25 mouse cellular contexts compared by ENCODE assay signal in genomic region chr9:34883122-34883521, GRCm38 (mm10).
DNase-seq lines count a peak whose midpoint lies in the region; ATAC-seq and TF ChIP-seq lines count a peak whose summit lies in the region.
"Had no signal": no experiment of that assay in that cellular context is flagged by ENCODE, and none has a peak within 500 bp of the region (broad histone marks: within the 10 kb centered on the region; RNA-seq: fewer than 3 reads in every experiment).

No protein-coding gene starts in this region.

- H3K4me2 ChIP-seq in hindbrain, postnatal 0 days (ENCODE audit: low read depth, low read length) = no peak overlapping the region
- no peak overlapping the region for H3K4me2 ChIP-seq in hindbrain, embryonic 12.5 days (replicated peaks)
- no peak overlapping the region for H3K4me2 ChIP-seq in kidney, embryonic 14.5 days (replicated peaks; ENCODE audit: low read depth, low read length)
- H3K4me2 ChIP-seq: embryonic facial prominence, embryonic 12.5 days; forebrain, embryonic 12.5 days; hindbrain, embryonic 15.5 days; intestine, embryonic 15.5 days; liver, embryonic 13.5 days had no signal

- peaks cover 12% of the 10 kb centered on the region; the same call in 1 of the 2 replicates for H3K4me1 ChIP-seq in hindbrain, postnatal 0 days (ENCODE audit: insufficient read depth, low read length)
- H3K4me1 ChIP-seq in hindbrain, embryonic 12.5 days = peaks cover 14% of the 10 kb centered on the region
- peaks cover 16% of the 10 kb centered on the region for H3K4me1 ChIP-seq in forebrain, embryonic 10.5 days
- H3K4me1 ChIP-seq in kidney, embryonic 14.5 days (ENCODE audit: control insufficient read depth, insufficient read depth, low read length) = no peaks in the 10 kb centered on the region
- H3K4me1 ChIP-seq: embryonic facial prominence, embryonic 12.5 days; intestine, embryonic 15.5 days; liver, embryonic 13.5 days had no signal

- no peak for ATAC-seq in hindbrain, postnatal 0 days
- no peak for ATAC-seq in hindbrain, embryonic 12.5 days (ENCODE audit: low FRiP score)
- no peak for ATAC-seq in activated CD4-positive, CD25-positive, alpha-beta regulatory T cell, adult 4 months
- ATAC-seq in kidney, embryonic 14.5 days (ENCODE audit: low FRiP score, low TSS enrichment) = no peak
- ATAC-seq: intestine, embryonic 15.5 days had no signal

- no peak overlapping the region for H3K27ac ChIP-seq in hindbrain, postnatal 0 days
- no peak overlapping the region for H3K27ac ChIP-seq in hindbrain, embryonic 12.5 days
- H3K27ac ChIP-seq in forebrain, embryonic 10.5 days = no peak overlapping the region
- no peak overlapping the region for H3K27ac ChIP-seq in kidney, embryonic 14.5 days (ENCODE audit: low read depth, low read length)
- H3K27ac ChIP-seq: embryonic facial prominence, embryonic 12.5 days; forebrain, embryonic 12.5 days; heart, adult 2 months; hindbrain, embryonic 15.5 days; intestine, embryonic 15.5 days; layer of hippocampus, adult 2 months; liver, embryonic 13.5 days had no signal

- H3K27me3 ChIP-seq in hindbrain, postnatal 0 days (ENCODE audit: insufficient read depth, low read length) = no peaks in the 10 kb centered on the region
- peaks cover 4% of the 10 kb centered on the region; the same call in 1 of the 2 replicates for H3K27me3 ChIP-seq in hindbrain, embryonic 12.5 days
- no peaks in the 10 kb centered on the region for H3K27me3 ChIP-seq in forebrain, embryonic 10.5 days (ENCODE audit: poor library complexity, severe bottlenecking)
- H3K27me3 ChIP-seq in kidney, embryonic 14.5 days (ENCODE audit: control insufficient read depth, insufficient read depth, low read length) = no peaks in the 10 kb centered on the region
- H3K27me3 ChIP-seq: embryonic facial prominence, embryonic 12.5 days; forebrain, embryonic 12.5 days; hindbrain, embryonic 15.5 days; intestine, embryonic 15.5 days; liver, embryonic 13.5 days had no signal

- no peak for TF ChIP-seq CTCF in hindbrain, postnatal 0 days (IDR thresholded peaks at IDR 0.05; ENCODE audit: low read depth)

- no peaks in the 10 kb centered on the region for H3K9me3 ChIP-seq in hindbrain, postnatal 0 days (ENCODE audit: low read length)
- no peaks in the 10 kb centered on the region for H3K9me3 ChIP-seq in hindbrain, embryonic 12.5 days (replicated peaks)
- no peaks in the 10 kb centered on the region for H3K9me3 ChIP-seq in forebrain, embryonic 10.5 days
- no peaks in the 10 kb centered on the region for H3K9me3 ChIP-seq in kidney, embryonic 14.5 days (ENCODE audit: control insufficient read depth, low read length)
- H3K9me3 ChIP-seq: embryonic facial prominence, embryonic 12.5 days; forebrain, embryonic 12.5 days; G1E; hindbrain, embryonic 15.5 days; intestine, embryonic 15.5 days; liver, embryonic 13.5 days had no signal

- 21% methylated on average over 4 of the region's 4 CpGs for WGBS in hindbrain, postnatal 0 days
- WGBS in hindbrain, embryonic 12.5 days = 13% methylated on average over 4 of the region's 4 CpGs
- 26% methylated on average over 4 of the region's 4 CpGs for WGBS in forebrain, embryonic 10.5 days
- 35% methylated on average over 4 of the region's 4 CpGs for WGBS in kidney, embryonic 14.5 days

- H3K36me3 ChIP-seq in hindbrain, postnatal 0 days (ENCODE audit: insufficient read depth, low read length) = no peaks in the 10 kb centered on the region
- no peaks in the 10 kb centered on the region for H3K36me3 ChIP-seq in hindbrain, embryonic 12.5 days
- H3K36me3 ChIP-seq in forebrain, embryonic 10.5 days (replicated peaks) = no peaks in the 10 kb centered on the region
- H3K36me3 ChIP-seq in kidney, embryonic 14.5 days (ENCODE audit: control insufficient read depth, insufficient read depth, low read length) = no peaks in the 10 kb centered on the region
- H3K36me3 ChIP-seq: embryonic facial prominence, embryonic 12.5 days; forebrain, embryonic 12.5 days; G1E; hindbrain, embryonic 15.5 days; intestine, embryonic 15.5 days; liver, embryonic 13.5 days had no signal

- DNase-seq in hindbrain, postnatal 0 days (ENCODE audit: low spot score) = peak; percentile 51
- peak; percentile 6 for DNase-seq in R1 (ENCODE audit: low read depth, low spot score)
- peak; percentile 62 for DNase-seq in cerebellum, adult 11 months
- DNase-seq in cerebellum, adult 9-11 months = peak; percentile 88
- DNase-seq in forebrain, embryonic 10.5 days (ENCODE audit: extremely low spot score, low spot score) = no peak
- DNase-seq: adrenal gland, postnatal 14 days; B cell, adult 2 months; gastrocnemius, postnatal 36 days; heart, adult 2 months; kidney, adult 8-10 months; kidney, postnatal 25 days; liver, embryonic 13.5 days; lung, adult 2 months; lung, postnatal 14 days; midbrain, embryonic 14.5 days; thymus, postnatal 14 days had no signal

- no peak overlapping the region for H3K4me3 ChIP-seq in hindbrain, postnatal 0 days (ENCODE audit: low read length)
- H3K4me3 ChIP-seq in hindbrain, embryonic 12.5 days = no peak overlapping the region
- H3K4me3 ChIP-seq in forebrain, embryonic 10.5 days = no peak overlapping the region
- H3K4me3 ChIP-seq in kidney, embryonic 14.5 days (ENCODE audit: low read length) = no peak overlapping the region
- H3K4me3 ChIP-seq: embryonic facial prominence, embryonic 12.5 days; forebrain, embryonic 12.5 days; heart, adult 2 months; hindbrain, embryonic 15.5 days; intestine, embryonic 15.5 days; layer of hippocampus, adult 2 months; liver, embryonic 13.5 days had no signal

- H3K9ac ChIP-seq in hindbrain, postnatal 0 days (replicated peaks; ENCODE audit: low read length) = no peak overlapping the region
- H3K9ac ChIP-seq in hindbrain, embryonic 12.5 days = no peak overlapping the region
- H3K9ac ChIP-seq in kidney, embryonic 14.5 days (ENCODE audit: low read depth, low read length) = no peak overlapping the region
- H3K9ac ChIP-seq: embryonic facial prominence, embryonic 12.5 days; forebrain, embryonic 12.5 days; hindbrain, embryonic 15.5 days; intestine, embryonic 15.5 days; liver, embryonic 13.5 days had no signal
